Comparison of ENCODE assay signal across 8 mouse cellular contexts in the genomic region with DNA sequence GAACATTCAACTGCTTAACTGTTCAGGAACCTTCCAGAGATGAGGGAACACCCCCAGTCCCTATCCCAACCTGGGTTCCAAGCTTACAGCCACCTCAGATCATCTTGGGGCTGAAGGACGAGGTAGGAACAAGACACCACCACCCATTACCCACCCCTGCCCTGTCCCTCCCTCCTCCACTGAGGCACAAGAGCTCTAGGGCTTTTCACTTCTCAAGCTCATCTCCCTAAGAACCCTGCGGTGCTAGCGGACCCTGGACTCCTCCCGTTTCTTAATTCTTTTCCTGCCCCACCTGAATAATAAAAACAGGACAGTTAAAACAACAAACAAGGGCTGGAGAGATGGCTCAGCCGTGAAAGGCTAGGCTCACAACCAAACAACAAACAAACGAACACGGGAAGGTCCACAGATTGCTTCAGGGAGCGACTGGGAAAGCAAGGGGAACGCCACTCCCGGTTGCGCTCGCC. TPM values are rescaled to one million over a fixed set of nuclear protein-coding genes. Genes with fewer than 3 reads are reported as not detected.
DNase-seq lines count a peak whose midpoint lies in the region; ATAC-seq and TF ChIP-seq lines count a peak whose summit lies in the region.

No protein-coding gene starts in this region.

- peak overlapping the region; percentile 74 for H3K9ac ChIP-seq in ES-E14 (ENCODE audit: insufficient read depth, low read depth, low read length, poor library complexity, severe bottlenecking)
- peak overlapping the region; percentile 87 for H3K9ac ChIP-seq in intestine, embryonic 16.5 days (ENCODE audit: low read depth, low read length)
- H3K9ac ChIP-seq in midbrain, embryonic 12.5 days (replicated peaks): peak overlapping the region; percentile 58

- 3% methylated on average over 12 of the region's 12 CpGs for WGBS in intestine, embryonic 16.5 days
- WGBS in midbrain, embryonic 12.5 days: 2% methylated on average over 12 of the region's 12 CpGs

- H3K4me3 ChIP-seq in ES-E14 (ENCODE audit: insufficient read depth in 1 of 2, low read depth in 1 of 2, low read length in 2 of 2, poor library complexity in 1 of 2, severe bottlenecking in 1 of 2): peak overlapping the region; percentile 69 to 72
- H3K4me3 ChIP-seq in intestine, embryonic 16.5 days (ENCODE audit: low read length): peak overlapping the region; percentile 68
- H3K4me3 ChIP-seq in midbrain, embryonic 12.5 days: peak overlapping the region; percentile 52

- intact Hi-C loops in left cerebral cortex, postnatal 36 days (cut with DNase I): loop anchor here (2.0 kb wide), 1 partner anchor 68 kb away; the partner anchor contains the start of genes Dtx3l and Parp9

- peak overlapping the region; percentile 12; the same call in 1 of the 2 replicates for H3K27ac ChIP-seq in ES-E14 (ENCODE audit: insufficient read depth, low read depth, low read length, poor library complexity, severe bottlenecking)
- 0 out of 2 replicates have a peak overlapping the region, but pooled peaks have one; percentile 14 for H3K27ac ChIP-seq in intestine, embryonic 16.5 days (ENCODE audit: low read length)
- H3K27ac ChIP-seq in midbrain, embryonic 12.5 days (replicated peaks): no peak overlapping the region

- no peaks in the 10 kb centered on the region for H3K9me3 ChIP-seq in ES-E14 (ENCODE audit: control insufficient read depth, insufficient read depth, low read depth, low read length)
- H3K9me3 ChIP-seq in intestine, embryonic 16.5 days (ENCODE audit: control insufficient read depth, low read length): no peaks in the 10 kb centered on the region
- 0 out of 2 replicates have a peak, but pooled peaks cover 3% of the 10 kb centered on the region for H3K9me3 ChIP-seq in midbrain, embryonic 12.5 days

- H3K4me1 ChIP-seq in ES-E14 (ENCODE audit: control insufficient read depth in 2 of 2, insufficient read depth in 2 of 2, low read length in 2 of 2, poor library complexity in 1 of 2): peaks cover 13 to 15% of the 10 kb centered on the region in 2 experiments
- H3K4me1 ChIP-seq in intestine, embryonic 16.5 days (ENCODE audit: control insufficient read depth, insufficient read depth, low read length): peaks cover 7% of the 10 kb centered on the region
- H3K4me1 ChIP-seq in midbrain, embryonic 12.5 days: peaks cover 14% of the 10 kb centered on the region

- H3K27me3 ChIP-seq in intestine, embryonic 16.5 days (replicated peaks; ENCODE audit: control insufficient read depth, insufficient read depth, low read length): peaks cover 5% of the 10 kb centered on the region; the same call in 1 of the 2 replicates
- H3K27me3 ChIP-seq in midbrain, embryonic 12.5 days: peaks cover 51% of the 10 kb centered on the region

- in situ Hi-C loops in ES-E14 (cut with MboI; ENCODE audit: low sequenced_read_pairs in 2 of 2, unreplicated experiment in 2 of 2): no loop called here

- 0 out of 2 replicates have a peak, but pooled peaks have one; percentile 41 for ATAC-seq in intestine, embryonic 16.5 days
- no peak for ATAC-seq in midbrain, embryonic 12.5 days (ENCODE audit: low FRiP score, low read depth)

- peak overlapping the region; percentile 56 for H3K4me2 ChIP-seq in intestine, embryonic 16.5 days (ENCODE audit: low read depth, low read length)
- H3K4me2 ChIP-seq in midbrain, embryonic 12.5 days (replicated peaks): peak overlapping the region; percentile 78

- H3K36me3 ChIP-seq in ES-E14 (ENCODE audit: control insufficient read depth, insufficient read depth, low read length, poor library complexity, severe bottlenecking): no peaks in the 10 kb centered on the region
- no peaks in the 10 kb centered on the region for H3K36me3 ChIP-seq in intestine, embryonic 16.5 days (ENCODE audit: control insufficient read depth, insufficient read depth, low read length)
- H3K36me3 ChIP-seq in midbrain, embryonic 12.5 days: no peaks in the 10 kb centered on the region

- peak; percentile 93 for DNase-seq in heart, adult 11 months
- no peak for DNase-seq in heart, postnatal 4 days
- DNase-seq in ES-E14 (ENCODE audit: low read depth, low spot score): no peak
- peak; percentile 8 for DNase-seq in fibroblast of lung, adult 2 months (ENCODE audit: low read depth)
- DNase-seq in layer of hippocampus, adult 9-11 months: no peak
- no peak for DNase-seq in left cerebral cortex, postnatal 36 days (ENCODE audit: low spot score in 2 of 2)

TF ChIP-seq in ES-E14, 5 proteins besides CTCF, POLR2A, EP300 and RAD21:
- no peak for TF ChIP-seq ZC3H11A (IDR thresholded peaks at IDR 0.05; ENCODE audit: borderline replicate concordance, low read depth, low read length)
- no peak for TF ChIP-seq MAFK (IDR thresholded peaks at IDR 0.05; ENCODE audit: insufficient read depth, low read depth, low read length)
- no peak for TF ChIP-seq CHD2 (IDR thresholded peaks at IDR 0.05; ENCODE audit: low read depth, low read length)
- no peak for TF ChIP-seq HCFC1 (IDR thresholded peaks at IDR 0.05; ENCODE audit: borderline replicate concordance, insufficient read depth, low read length)
- TF ChIP-seq ZNF384 (IDR thresholded peaks at IDR 0.05; ENCODE audit: low read depth, low read length): no peak

RNA-seq across cellular contexts. Expression of gene Parp14, which starts 0.7 kb away (rescaled TPM):
- total RNA-seq in heart, postnatal 4 days (2021): 1 to 10 TPM; 5.2 to 5.4 TPM
- 2.5 and 4.6 TPM in 2 replicates for total RNA-seq in ES-E14 (2012; rRNA removed)
- 2.2 TPM in 2 replicates for polyA plus RNA-seq in intestine, embryonic 16.5 days (2015; fragmentation: Nextera tagmentation; extraction: Ambion mirVana)
- 0.30 and 0.45 TPM in 2 replicates for polyA plus RNA-seq in midbrain, embryonic 12.5 days (2016; fragmentation: Nextera tagmentation; extraction: Ambion mirVana)
- total RNA-seq in left cerebral cortex, postnatal 36 days (2021): 1 to 10 TPM; 1.0 to 1.4 TPM

Comparison
In these comparisons a context has a peak if more than half of its experiments do, and no peak if none do; other contexts are left out.
1. DNase-seq: peak in heart, adult 11 months (single experiment) and fibroblast of lung, adult 2 months (single experiment); none in heart, postnatal 4 days (single experiment), ES-E14 (single experiment), layer of hippocampus, adult 9-11 months (single experiment) and left cerebral cortex, postnatal 36 days (0 of 2).
2. Peak in every context shown above with its lines, with median percentiles within 50 percentile points of each other: H3K4me3 ChIP-seq and H3K9ac ChIP-seq.